Mouse (Mus musculus) B cell, adult 67 days (primary cell): Measurements from ENCODE around the gene Lsm12. TPM values are rescaled to one million over a fixed set of nuclear protein-coding genes. Genes with fewer than 3 reads are reported as not detected.

Experiments used
- total RNA-seq, 2 experiments: library from RNA; stranded (reverse); gene quantifications; 4 replicates each; pipeline ENCODE4 v1.2.4; 2023

The Lsm12 gene
- 10 to 100 TPM; 53.8 to 57.7 TPM for total RNA-seq

DNA sequence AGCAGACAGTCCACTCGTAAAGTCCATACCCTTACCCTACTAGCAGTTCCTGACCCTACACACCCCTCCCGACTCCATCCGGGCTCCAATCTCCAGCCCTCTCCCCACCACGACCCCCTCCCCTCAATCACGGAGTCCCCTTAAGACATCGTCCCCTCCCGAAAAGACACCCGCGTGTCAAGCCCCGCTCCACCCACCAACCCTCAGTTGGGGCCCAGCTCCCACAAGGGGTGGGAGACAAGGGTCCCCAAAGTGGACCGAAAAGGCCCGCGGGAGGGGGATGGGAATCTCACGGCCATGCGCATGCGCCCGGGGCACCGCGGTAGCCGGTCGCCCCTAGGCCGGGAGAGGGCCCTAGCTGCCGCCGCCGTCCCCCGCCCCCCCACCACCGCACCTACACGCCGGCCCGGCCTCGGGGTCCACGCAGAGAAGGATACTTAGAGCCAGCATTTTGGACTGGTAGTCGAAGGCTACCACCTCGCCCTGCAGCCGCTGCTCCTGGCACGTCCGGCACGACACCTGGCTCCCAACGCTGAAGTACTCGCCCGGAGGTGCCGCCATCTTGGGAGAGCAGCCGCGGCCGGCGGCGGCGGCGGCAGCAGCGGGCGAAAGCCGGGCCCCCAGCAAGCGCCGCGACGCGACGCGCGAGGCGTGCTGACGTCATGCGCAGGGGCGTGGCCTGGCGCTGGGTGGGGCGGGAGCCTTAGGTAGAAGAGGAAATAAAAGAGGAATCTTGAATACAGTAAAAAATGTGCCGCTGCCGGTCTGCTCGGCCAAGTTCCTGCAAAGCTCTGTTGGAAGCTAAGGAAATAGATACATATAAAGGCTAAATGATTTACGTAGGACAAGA, at the start of gene Lsm12:
Lsm12 (minus strand) TSS at position 651 of the 850 bp plus-strand sequence.

GRCm38 (mm10) chr11:102230006-102230741, 45.1 kb upstream of the Lsm12 start, which contains the start of gene Hdac5:
TSS of gene Hdac5 (minus strand) at chr11:102230166.

GRCm38 (mm10) chr11:102189461-102190436, 4.7 kb upstream of the Lsm12 start, which contains the start of gene G6pc3:
TSS of gene G6pc3 (plus strand) at chr11:102189620.

DNA sequence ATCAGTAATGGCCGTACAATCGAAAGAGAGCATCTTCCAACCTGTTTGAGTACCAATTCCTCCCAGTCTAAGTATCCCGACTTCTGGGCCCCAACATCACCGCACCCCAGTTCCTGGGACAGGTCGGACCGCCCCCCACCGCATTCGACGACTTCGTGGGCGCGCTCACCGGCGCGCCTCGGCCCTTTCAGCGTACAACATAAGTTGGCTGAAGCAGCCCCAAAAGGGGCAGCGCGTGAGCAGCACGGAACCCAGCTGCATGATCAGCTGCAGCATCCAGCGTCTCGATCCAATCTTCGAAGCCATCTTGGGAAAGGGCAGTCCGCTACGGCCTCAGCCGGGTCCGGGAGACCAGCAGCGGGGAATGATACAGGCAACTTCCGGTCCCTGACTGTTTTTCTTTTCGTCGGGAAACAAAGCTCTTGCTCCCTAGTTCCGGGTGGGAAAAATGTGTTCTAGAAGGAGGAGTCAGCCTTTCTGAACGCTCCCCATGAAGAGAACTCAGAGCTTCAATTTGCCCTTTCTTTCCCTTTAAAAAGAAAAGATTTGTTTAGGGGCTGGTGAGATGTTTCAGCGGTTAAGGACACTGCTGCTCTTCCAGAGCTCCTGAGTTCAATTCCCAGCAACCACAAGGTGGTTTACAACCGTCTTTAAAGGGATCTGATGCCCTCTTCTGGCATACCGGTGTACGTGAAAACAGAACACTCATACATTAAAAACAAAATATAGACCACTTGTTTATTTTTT, 28.9 kb downstream of the Lsm12 start, which contains the start of gene Tmem101:
Tmem101 (minus strand) TSS at position 366 of the 747 bp plus-strand sequence.

GRCm38 (mm10) chr11:102145471-102146001, 39.6 kb downstream of the Lsm12 start, which contains the start of gene Nags:
TSS of gene Nags (plus strand) at chr11:102145513.

Other genes with a start within 250 kb of the Lsm12 start
- gene Sost, start 218.3 kb downstream of the Lsm12 start, total RNA-seq: not detected
- gene Cfap97d1, start 201.0 kb downstream of the Lsm12 start, total RNA-seq: not detected
- 10 to 100 TPM; 14.7 to 27.4 TPM for gene Dusp3, start 198.3 kb downstream of the Lsm12 start, total RNA-seq
- gene Mpp3, start 156.8 kb downstream of the Lsm12 start, total RNA-seq: not detected
- not detected for gene Cd300lg, start 143.8 kb downstream of the Lsm12 start, total RNA-seq
- gene Mpp2, start 96.8 kb downstream of the Lsm12 start, total RNA-seq: not detected
- not detected for gene Ppy, start 84.0 kb downstream of the Lsm12 start, total RNA-seq
- gene Pyy, start 77.5 kb downstream of the Lsm12 start, total RNA-seq: not detected
- gene Nags, start 39.8 kb downstream of the Lsm12 start, total RNA-seq: not detected
- 10 to 100 TPM in 1 of 2 experiments, 1 to 10 TPM in 1; 8.4 to 17.1 TPM for gene Tmem101, start 28.9 kb downstream of the Lsm12 start, total RNA-seq
- gene G6pc3, start 4.3 kb upstream of the Lsm12 start, total RNA-seq: 10 to 100 TPM; 44.4 to 48.9 TPM
- gene Hdac5, start 44.9 kb upstream of the Lsm12 start, total RNA-seq: 100 to 1,000 TPM; 117 to 132 TPM
- under 1 TPM; 0.71 to 0.96 TPM for gene BC030867, start 63.6 kb upstream of the Lsm12 start, total RNA-seq
- gene Asb16, start 83.4 kb upstream of the Lsm12 start, total RNA-seq: not detected
- 10 to 100 TPM; 43.7 to 45.4 TPM for gene Tmub2, start 99.6 kb upstream of the Lsm12 start, total RNA-seq
- gene Atxn7l3, start 111.3 kb upstream of the Lsm12 start, total RNA-seq: 10 to 100 TPM; 72.1 to 73.0 TPM
- 100 to 1,000 TPM; 172 to 178 TPM for gene Ubtf, start 134.4 kb upstream of the Lsm12 start, total RNA-seq
- gene Slc4a1, start 180.9 kb upstream of the Lsm12 start, total RNA-seq: under 1 TPM in 1 of 2 experiments, not detected in 1; 0.70 TPM
- gene Rundc3a, start 208.1 kb upstream of the Lsm12 start, total RNA-seq: 1 to 10 TPM in 1 of 2 experiments, under 1 TPM in 1; 0.56 to 2.4 TPM
- gene Slc25a39, start 222.7 kb upstream of the Lsm12 start, total RNA-seq: 10 to 100 TPM; 41.6 to 41.8 TPM
- gene Grn, start 245.0 kb upstream of the Lsm12 start, total RNA-seq: 10 to 100 TPM; 62.2 to 72.9 TPM